Mouse (Mus musculus): ENCODE data around the gene Actn4. TPM values are rescaled to one million over a fixed set of nuclear protein-coding genes. Genes with fewer than 3 reads are reported as not detected.

The Actn4 gene
- total and polyA plus RNA-seq, 2 experiments, result 47.4 to 125 TPM

DNA sequence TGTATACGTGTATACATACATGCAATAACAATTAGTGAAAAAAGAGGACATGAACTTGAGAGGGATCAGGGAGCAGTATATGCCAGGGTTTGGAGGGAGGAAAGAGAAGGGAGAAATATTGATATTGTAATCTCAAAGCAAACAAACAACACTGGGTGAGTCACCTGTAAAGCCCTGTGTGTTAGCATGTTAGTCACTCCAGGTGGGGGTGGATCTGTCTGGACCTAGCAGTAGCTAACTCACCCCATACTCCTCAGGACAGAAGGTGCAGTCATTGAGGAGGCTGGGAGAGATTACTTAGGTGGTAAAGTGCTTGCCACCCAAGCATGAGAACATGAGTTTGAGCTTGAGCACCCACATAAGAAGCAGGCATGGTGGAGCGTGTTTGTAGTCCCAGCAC is 102.2 kb downstream of the Actn4 start:
- H3K27ac ChIP-seq (replicated peaks; ENCODE audit: insufficient read depth, low read depth, low read length), result no peak overlapping the region
- H3K36me3 ChIP-seq (ENCODE audit: control insufficient read depth, insufficient read depth, low read length), result no peaks in the 10 kb centered on the region
- no peak overlapping the region for H3K4me3 ChIP-seq (ENCODE audit: insufficient read depth, low read depth, low read length)
- H3K79me2 ChIP-seq (ENCODE audit: control insufficient read depth, insufficient read depth, low read length), result no peaks in the 10 kb centered on the region
- no peaks in the 10 kb centered on the region for H3K27me3 ChIP-seq (ENCODE audit: control insufficient read depth, insufficient read depth, low read length)
- DNase-seq (ENCODE audit: extremely low read depth, low read depth, low spot score), result no peak
- TF ChIP-seq POLR2A (IDR thresholded peaks at IDR 0.05; ENCODE audit: extremely low read depth, insufficient read depth, low read length), result no peak
- no peak for TF ChIP-seq CTCF (IDR thresholded peaks at IDR 0.05; ENCODE audit: low read depth, low read length)
- H3K9ac ChIP-seq (ENCODE audit: low read depth, low read length), result no peak overlapping the region
- WGBS, result 97% methylated on average over 2 of the region's 2 CpGs
- H3K4me1 ChIP-seq (ENCODE audit: control insufficient read depth, insufficient read depth, low read length), result no peaks in the 10 kb centered on the region

DNA sequence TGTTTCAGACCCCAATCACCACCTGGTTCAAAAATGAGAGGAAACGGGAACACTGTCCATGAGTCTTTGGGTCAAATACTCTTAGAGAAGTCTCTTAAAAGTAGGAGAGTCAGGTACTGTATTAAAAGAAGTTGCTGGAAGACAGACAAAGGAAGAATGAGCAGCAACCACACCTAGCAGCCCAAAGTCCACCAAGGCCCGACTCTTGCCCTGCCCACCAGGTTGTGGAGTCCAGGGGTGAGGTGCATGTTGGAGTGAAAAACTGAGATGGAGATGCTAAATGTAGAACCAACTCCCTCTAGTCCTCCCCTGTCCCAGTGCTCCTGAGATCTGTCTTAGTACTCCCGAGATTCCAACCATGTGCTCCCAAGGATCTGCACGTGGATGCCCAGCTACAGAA is 111.5 kb downstream of the Actn4 start:
- Histone ChIP-seq H3K4me3 (ENCODE audit: insufficient read depth, low read depth, low read length) (no peak overlapping the region), H3K36me3 (ENCODE audit: control insufficient read depth, insufficient read depth, low read length) (no peaks in the 10 kb centered on the region), H3K9ac (ENCODE audit: low read depth, low read length) (no peak overlapping the region), H3K27ac (replicated peaks; ENCODE audit: insufficient read depth, low read depth, low read length) (no peak overlapping the region), H3K27me3 (ENCODE audit: control insufficient read depth, insufficient read depth, low read length) (no peaks in the 10 kb centered on the region), H3K4me1 (ENCODE audit: control insufficient read depth, insufficient read depth, low read length) (no peaks in the 10 kb centered on the region), H3K79me2 (ENCODE audit: control insufficient read depth, insufficient read depth, low read length) (no peaks in the 10 kb centered on the region)
- TF ChIP-seq CTCF (IDR thresholded peaks at IDR 0.05; ENCODE audit: low read depth, low read length), result no peak
- no peak for TF ChIP-seq POLR2A (IDR thresholded peaks at IDR 0.05; ENCODE audit: extremely low read depth, insufficient read depth, low read length)
- no peak for DNase-seq (ENCODE audit: extremely low read depth, low read depth, low spot score)
- WGBS, result 83% methylated on average over 4 of the region's 4 CpGs

DNA sequence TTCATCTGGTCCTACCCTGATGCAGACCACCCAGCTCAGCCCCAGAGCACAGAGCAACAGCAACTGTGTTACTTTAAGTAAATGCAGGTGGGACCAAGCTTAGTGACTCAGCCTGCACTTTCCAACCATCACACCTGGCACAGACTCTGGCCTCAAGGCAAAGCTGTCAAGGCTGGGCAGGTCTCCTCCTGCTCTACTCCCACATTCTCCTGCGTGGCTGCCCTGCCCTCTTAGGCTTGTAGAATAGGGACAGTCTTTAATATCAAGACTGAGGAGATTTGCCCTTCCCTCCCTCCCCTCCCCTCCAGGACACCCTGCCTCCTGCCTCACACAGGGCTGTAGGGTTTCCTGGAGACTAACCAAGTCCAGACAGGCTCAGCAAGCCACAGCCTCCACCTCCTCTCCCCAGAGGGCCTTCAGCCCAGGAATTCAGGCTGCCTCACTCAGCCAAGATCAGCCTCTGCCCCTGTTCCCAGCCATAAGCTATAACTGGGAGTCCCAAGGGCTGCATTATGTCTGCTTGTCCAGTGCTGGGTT is 112.4 kb downstream of the Actn4 start:
- Histone ChIP-seq H3K79me2 (ENCODE audit: control insufficient read depth, insufficient read depth, low read length) (no peaks in the 10 kb centered on the region), H3K36me3 (ENCODE audit: control insufficient read depth, insufficient read depth, low read length) (no peaks in the 10 kb centered on the region), H3K27ac (replicated peaks; ENCODE audit: insufficient read depth, low read depth, low read length) (no peak overlapping the region), H3K4me3 (ENCODE audit: insufficient read depth, low read depth, low read length) (no peak overlapping the region), H3K9ac (ENCODE audit: low read depth, low read length) (no peak overlapping the region), H3K4me1 (ENCODE audit: control insufficient read depth, insufficient read depth, low read length) (no peaks in the 10 kb centered on the region), H3K27me3 (ENCODE audit: control insufficient read depth, insufficient read depth, low read length) (no peaks in the 10 kb centered on the region)
- no peak for TF ChIP-seq CTCF (IDR thresholded peaks at IDR 0.05; ENCODE audit: low read depth, low read length)
- no peak for TF ChIP-seq POLR2A (IDR thresholded peaks at IDR 0.05; ENCODE audit: extremely low read depth, insufficient read depth, low read length)
- 40% methylated on average over 1 of the region's 1 CpGs for WGBS
- no peak for DNase-seq (ENCODE audit: extremely low read depth, low read depth, low spot score)

DNA sequence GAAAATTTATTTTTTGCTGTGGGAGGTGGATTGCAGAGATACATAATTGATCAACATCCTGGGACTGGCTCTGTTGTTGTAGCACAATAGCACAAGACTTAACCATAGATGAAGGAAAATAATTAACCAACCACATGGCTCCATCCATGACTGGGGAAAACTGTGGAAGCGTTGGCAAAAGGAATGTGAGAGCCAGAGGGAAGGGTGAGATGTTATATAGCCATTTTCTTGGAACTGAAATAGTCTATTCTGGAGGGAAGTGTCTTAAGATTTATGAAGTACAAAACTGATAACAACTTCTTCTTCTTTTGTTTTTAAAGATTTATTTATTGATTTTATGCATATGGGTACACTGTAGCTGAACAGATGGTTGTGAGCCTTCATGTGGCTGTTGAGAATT is 114.9 kb downstream of the Actn4 start:
- Histone ChIP-seq H3K4me1 (ENCODE audit: control insufficient read depth, insufficient read depth, low read length) (no peaks in the 10 kb centered on the region), H3K27me3 (ENCODE audit: control insufficient read depth, insufficient read depth, low read length) (no peaks in the 10 kb centered on the region)
- WGBS, result 88% methylated on average over 1 of the region's 1 CpGs

More for the DNA sequence above, 114.9 kb downstream of the Actn4 start:
- no peaks in the 10 kb centered on the region for H3K79me2 ChIP-seq (ENCODE audit: control insufficient read depth, insufficient read depth, low read length)
- no peak overlapping the region for H3K4me3 ChIP-seq (ENCODE audit: insufficient read depth, low read depth, low read length)
- TF ChIP-seq CTCF (IDR thresholded peaks at IDR 0.05; ENCODE audit: low read depth, low read length) (no peak), POLR2A (IDR thresholded peaks at IDR 0.05; ENCODE audit: extremely low read depth, insufficient read depth, low read length) (no peak)
- H3K9ac ChIP-seq (ENCODE audit: low read depth, low read length), result no peak overlapping the region
- H3K27ac ChIP-seq (replicated peaks; ENCODE audit: insufficient read depth, low read depth, low read length), result no peak overlapping the region
- DNase-seq (ENCODE audit: extremely low read depth, low read depth, low spot score), result no peak
- no peaks in the 10 kb centered on the region for H3K36me3 ChIP-seq (ENCODE audit: control insufficient read depth, insufficient read depth, low read length)

Other genes starting within 250 kb of the Actn4 start
- 0.46 and 0.60 TPM in 2 replicates for gene Fbxo17, start 245.5 kb downstream of the Actn4 start, total RNA-seq (2014; rRNA removed)
- 0.53 and 1.0 TPM in 2 replicates for gene Fbxo17, start 245.5 kb downstream of the Actn4 start, polyA plus RNA-seq (2012; rRNA removed)
- 66.0 and 70.3 TPM in 2 replicates for gene Mrps12, start 220.5 kb downstream of the Actn4 start, total RNA-seq (2014; rRNA removed)
- 98.0 and 103 TPM in 2 replicates for gene Mrps12, start 220.5 kb downstream of the Actn4 start, polyA plus RNA-seq (2012; rRNA removed)
- 4.6 and 6.4 TPM in 2 replicates for gene Sars2, start 220.3 kb downstream of the Actn4 start, total RNA-seq (2014; rRNA removed)
- gene Sars2, start 220.3 kb downstream of the Actn4 start, polyA plus RNA-seq (2012; rRNA removed), result 21.9 and 25.3 TPM in 2 replicates
- gene Ccer2, start 206.2 kb downstream of the Actn4 start, total RNA-seq (2014; rRNA removed), result not detected in 2 replicates
- not detected in 2 replicates for gene Ccer2, start 206.2 kb downstream of the Actn4 start, polyA plus RNA-seq (2012; rRNA removed)
- 15.1 and 21.4 TPM in 2 replicates for gene Sirt2, start 195.6 kb downstream of the Actn4 start, total RNA-seq (2014; rRNA removed)
- 52.9 and 56.7 TPM in 2 replicates for gene Sirt2, start 195.6 kb downstream of the Actn4 start, polyA plus RNA-seq (2012; rRNA removed)
- gene Nfkbib, start 194.8 kb downstream of the Actn4 start, total RNA-seq (2014; rRNA removed), result 6.1 and 7.3 TPM in 2 replicates
- gene Nfkbib, start 194.8 kb downstream of the Actn4 start, polyA plus RNA-seq (2012; rRNA removed), result 39.9 and 46.3 TPM in 2 replicates
- 1.4 TPM in 2 replicates for gene Rinl, start 173.4 kb downstream of the Actn4 start, total RNA-seq (2014; rRNA removed)
- gene Rinl, start 173.4 kb downstream of the Actn4 start, polyA plus RNA-seq (2012; rRNA removed), result 1.2 and 1.8 TPM in 2 replicates
- 90.1 and 109 TPM in 2 replicates for gene Hnrnpl, start 153.8 kb downstream of the Actn4 start, total RNA-seq (2014; rRNA removed)
- gene Hnrnpl, start 153.8 kb downstream of the Actn4 start, polyA plus RNA-seq (2012; rRNA removed), result 81.6 and 109 TPM in 2 replicates
- gene Ech1, start 137.1 kb downstream of the Actn4 start, total RNA-seq (2014; rRNA removed), result 636 and 645 TPM in 2 replicates
- 561 and 625 TPM in 2 replicates for gene Ech1, start 137.1 kb downstream of the Actn4 start, polyA plus RNA-seq (2012; rRNA removed)
- gene Lgals4, start 128.5 kb downstream of the Actn4 start, total RNA-seq (2014; rRNA removed), result 9.5 and 11.0 TPM in 2 replicates
- gene Lgals4, start 128.5 kb downstream of the Actn4 start, polyA plus RNA-seq (2012; rRNA removed), result 7.9 and 16.4 TPM in 2 replicates
- gene Lgals7, start 98.5 kb downstream of the Actn4 start, total RNA-seq (2014; rRNA removed), result not detected in 2 replicates
- gene Lgals7, start 98.5 kb downstream of the Actn4 start, polyA plus RNA-seq (2012; rRNA removed), result not detected in 2 replicates
- not detected in 2 replicates for gene Capn12, start 80.9 kb downstream of the Actn4 start, total RNA-seq (2014; rRNA removed)
- gene Capn12, start 80.9 kb downstream of the Actn4 start, polyA plus RNA-seq (2012; rRNA removed), result 0.04 TPM in 1 of 2 replicates, not detected in the other
- 64.8 and 73.2 TPM in 2 replicates for gene Eif3k, start 19.5 kb upstream of the Actn4 start, total RNA-seq (2014; rRNA removed)
- 86.3 and 91.2 TPM in 2 replicates for gene Eif3k, start 19.5 kb upstream of the Actn4 start, polyA plus RNA-seq (2012; rRNA removed)
- gene Map4k1, start 19.7 kb upstream of the Actn4 start, total RNA-seq (2014; rRNA removed), result 0.18 and 0.54 TPM in 2 replicates
- 1.2 and 1.5 TPM in 2 replicates for gene Map4k1, start 19.7 kb upstream of the Actn4 start, polyA plus RNA-seq (2012; rRNA removed)
- gene Ryr1, start 162.8 kb upstream of the Actn4 start, total RNA-seq (2014; rRNA removed), result 0.07 and 0.46 TPM in 2 replicates
- 0.01 TPM in 2 replicates for gene Ryr1, start 162.8 kb upstream of the Actn4 start, polyA plus RNA-seq (2012; rRNA removed)
- under 0.01 and 0.07 TPM in 2 replicates for gene Rasgrp4, start 172.5 kb upstream of the Actn4 start, total RNA-seq (2014; rRNA removed)
- gene Rasgrp4, start 172.5 kb upstream of the Actn4 start, polyA plus RNA-seq (2012; rRNA removed), result 0.41 and 0.69 TPM in 2 replicates
- 5.1 and 5.4 TPM in 2 replicates for gene Fam98c, start 193.9 kb upstream of the Actn4 start, total RNA-seq (2014; rRNA removed)
- 12.5 and 19.3 TPM in 2 replicates for gene Fam98c, start 193.9 kb upstream of the Actn4 start, polyA plus RNA-seq (2012; rRNA removed)
- 0.07 TPM in 1 of 2 replicates, not detected in the other for gene Ggn, start 207.9 kb upstream of the Actn4 start, total RNA-seq (2014; rRNA removed)
- gene Ggn, start 207.9 kb upstream of the Actn4 start, polyA plus RNA-seq (2012; rRNA removed), result 0.18 TPM in 1 of 2 replicates, not detected in the other
- 0.18 and 0.20 TPM in 2 replicates for gene Spred3, start 208.1 kb upstream of the Actn4 start, total RNA-seq (2014; rRNA removed)
- gene Spred3, start 208.1 kb upstream of the Actn4 start, polyA plus RNA-seq (2012; rRNA removed), result 0.35 and 0.40 TPM in 2 replicates
- 195 and 217 TPM in 2 replicates for gene Psmd8, start 218.4 kb upstream of the Actn4 start, total RNA-seq (2014; rRNA removed)
- 119 and 132 TPM in 2 replicates for gene Psmd8, start 218.4 kb upstream of the Actn4 start, polyA plus RNA-seq (2012; rRNA removed)

All from liver, adult 2 months (tissue).